Mouse (Mus musculus) hematopoietic stem cell, adult 5-6 weeks (primary cell): ENCODE results near the gene Alyref. TPM values are rescaled to one million over a fixed set of nuclear protein-coding genes. Genes with fewer than 3 reads are reported as not detected.
A peak's percentile ranks its signal among the peaks of the same experiment; 100 is the strongest.
"Not testable (repeated sequence)": the region's sequence is repeated elsewhere in the genome, so short reads cannot be mapped to it uniquely, and the experiment has no call there.

Experiments
- ATAC-seq, 2 experiments: fragments of 125-278 bp in 1 of 2; replicated peaks in 1 of 2; 2 replicates each; pipeline ENCODE4 v1.8.0; 2016 to 2017; ENCODE audit warnings: inconsistent platforms in 2 of 2, mild to moderate bottlenecking in 2 of 2, moderate number of reproducible peaks in 2 of 2, low read depth in 1 of 2, moderate TSS enrichment in 1 of 2; ENCODE audit not compliant: low FRiP score in 2 of 2, poor library complexity in 2 of 2, severe bottlenecking in 2 of 2, insufficient read depth in 1 of 2, low TSS enrichment in 1 of 2
- total RNA-seq: library from RNA; stranded (forward); fragments of 172-1452, 232-1000 nt; gene quantifications from 2 replicates; pipeline ENCODE4 v1.2.3, GENCODE M21; 2017

Alyref gene
- total RNA-seq, 1 experiment from 2014 or later = 110 TPM

DNA sequence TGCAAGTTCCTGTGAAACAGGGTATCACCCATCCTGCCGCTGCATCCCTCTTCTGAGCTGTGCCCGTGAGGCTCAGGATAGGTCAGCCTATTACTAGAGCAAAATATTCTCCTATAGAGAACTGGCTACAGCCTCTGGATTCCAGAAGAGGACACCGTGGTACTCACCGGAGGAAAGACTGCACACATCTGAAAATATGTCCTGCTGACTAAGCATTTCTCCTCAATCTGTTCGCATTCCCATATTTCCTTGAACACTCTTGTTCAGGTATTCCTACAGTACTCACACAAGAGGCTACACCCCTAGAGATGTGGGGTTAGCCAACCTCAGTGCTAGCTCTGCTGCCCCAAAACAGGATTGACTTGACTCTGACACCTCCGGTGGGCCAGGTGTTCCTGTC, 29.8 kb downstream of the Alyref start:
- no peak for ATAC-seq

- ATAC-seq = no peak
Observed at GRCm38 (mm10) chr11:120565114-120565513, 33.1 kb downstream of the Alyref start.

DNA sequence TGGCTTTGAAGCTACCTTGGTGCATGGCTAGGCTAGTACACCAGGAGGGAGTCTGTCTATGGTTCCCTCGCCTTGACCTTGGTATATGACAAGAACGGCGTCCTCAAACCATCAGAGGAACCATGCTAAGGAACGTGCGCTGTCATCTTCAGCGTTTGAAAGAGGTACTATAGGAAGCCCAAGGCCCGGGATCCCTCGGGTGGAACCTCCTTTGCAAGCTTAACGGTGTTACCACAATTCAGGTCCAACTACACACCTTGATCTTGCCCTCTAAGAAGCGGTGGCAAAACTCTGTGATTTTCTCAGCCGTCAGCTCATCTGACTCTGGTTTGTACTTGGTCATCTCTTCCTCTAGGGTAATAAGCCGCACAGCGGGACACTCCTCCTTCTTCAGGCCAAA, 35.2 kb downstream of the Alyref start:
- ATAC-seq = no peak

- ATAC-seq = no peak
Observed at GRCm38 (mm10) chr11:120560952-120561728, 37.0 kb downstream of the Alyref start.

- not testable (repeated sequence) for ATAC-seq
Observed at GRCm38 (mm10) chr11:120558843-120559242, 39.3 kb downstream of the Alyref start.

- ATAC-seq = no peak
Observed at GRCm38 (mm10) chr11:120555260-120555659, 42.9 kb downstream of the Alyref start.

GRCm38 (mm10) chr11:120554834-120555233, 43.3 kb downstream of the Alyref start:
- no peak for ATAC-seq

DNA sequence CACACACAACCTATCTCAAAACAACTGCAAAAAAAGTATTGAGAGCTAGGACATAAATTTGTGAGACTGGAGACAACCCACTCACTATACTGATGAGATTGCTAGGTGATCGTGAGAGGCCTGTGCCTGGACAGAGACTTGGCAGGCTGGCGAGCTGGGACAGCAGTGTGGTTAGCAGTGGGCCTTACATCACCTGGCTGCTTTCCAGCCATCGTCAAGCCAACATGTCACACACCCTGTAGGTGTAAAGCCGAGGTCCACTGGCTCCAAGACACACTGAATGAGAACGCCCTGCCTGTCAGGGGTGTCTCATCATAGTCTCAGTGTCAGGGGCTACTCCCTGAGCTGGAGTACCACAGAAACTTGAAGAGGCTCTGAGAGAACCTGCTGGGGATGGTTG, 45.4 kb downstream of the Alyref start:
- no peak for ATAC-seq

GRCm38 (mm10) chr11:120550810-120551440, 47.2 kb downstream of the Alyref start, which contains the start of gene Ppp1r27:
Gene Ppp1r27 (minus strand): TSS chr11:120551132.
- ATAC-seq = no peak

GRCm38 (mm10) chr11:120549986-120550809, 48.0 kb downstream of the Alyref start:
- no peak for ATAC-seq

- peak; percentile 55 to 66; a peak in 3 of 4 replicates for ATAC-seq
Observed at GRCm38 (mm10) chr11:120549168-120549945, 48.8 kb downstream of the Alyref start, which contains the start of gene Mcrip1. Gene Mcrip1 (minus strand): TSS chr11:120549727.

GRCm38 (mm10) chr11:120548786-120549167, 49.4 kb downstream of the Alyref start:
- ATAC-seq = no peak

GRCm38 (mm10) chr11:120548214-120548613, 50.0 kb downstream of the Alyref start:
- ATAC-seq = no peak

GRCm38 (mm10) chr11:120547469-120547868, 50.7 kb downstream of the Alyref start:
- peak in 1 of 2 experiments; percentile 42; a peak in 2 of 4 replicates for ATAC-seq

DNA sequence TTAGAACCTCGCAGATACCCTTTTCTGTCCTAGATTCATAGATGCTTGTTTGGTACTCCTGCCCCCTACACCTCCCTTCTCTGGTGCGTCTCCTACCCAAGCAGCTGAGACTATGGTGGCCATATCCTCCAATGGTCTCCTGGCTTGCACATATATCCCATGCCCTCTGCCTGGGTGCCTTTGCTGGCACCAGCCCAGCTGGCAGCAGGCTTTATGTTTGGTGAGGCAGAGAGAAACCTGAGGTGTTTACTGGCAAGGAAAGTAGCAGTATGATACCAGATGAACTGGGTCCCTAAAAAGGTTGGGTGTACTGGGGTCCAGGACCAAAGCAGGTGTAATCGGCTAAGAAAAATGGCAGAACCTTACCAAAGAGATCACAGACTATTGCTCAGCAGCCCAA, 52.2 kb downstream of the Alyref start:
- ATAC-seq = no peak

DNA sequence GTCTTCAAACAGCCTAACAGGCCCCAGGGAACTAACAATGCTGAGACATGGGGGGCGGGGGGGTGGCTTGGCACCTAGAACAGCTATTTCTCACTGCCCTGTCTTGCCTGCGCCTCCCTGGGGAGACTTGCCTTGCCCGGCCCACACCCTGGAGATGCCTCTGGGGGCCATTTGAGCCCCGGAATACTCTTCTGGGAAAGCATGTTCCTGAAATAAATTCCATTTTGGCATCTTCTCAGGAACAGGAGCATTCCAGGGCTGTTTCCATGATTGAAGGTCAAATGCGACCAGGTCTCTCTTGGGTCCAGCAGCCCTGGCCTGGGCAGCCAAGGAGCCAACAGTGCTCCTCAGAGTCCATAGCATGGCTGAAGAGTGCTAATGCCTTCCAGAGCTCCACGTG, 55.8 kb downstream of the Alyref start:
- no peak for ATAC-seq
